Mouse (Mus musculus) bone marrow, adult 2 months (tissue): ENCODE results near the gene Pdlim5. TPM values are rescaled to one million over a fixed set of nuclear protein-coding genes. Genes with fewer than 3 reads are reported as not detected.

Experiments used
- H3K27ac ChIP-seq: fragments of 200-500 bp; 2 replicates; pipeline ENCODE4 v1.5.1; 2012; ENCODE audit warnings: low read depth, mild to moderate bottlenecking, control low read depth, inconsistent platforms, low read length; ENCODE audit not compliant: control insufficient read depth, poor library complexity, insufficient read depth
- H3K4me1 ChIP-seq: fragments of 200-500 bp; 2 replicates; pipeline ENCODE4 v1.6.1; 2011; ENCODE audit warnings: low read length; ENCODE audit not compliant: control insufficient read depth, insufficient read depth
- H3K4me3 ChIP-seq: fragments of 200-500 bp; replicated peaks from 2 replicates; pipeline ENCODE3; 2011; ENCODE audit warnings: mild to moderate bottlenecking, low read depth, low read length, control low read depth; ENCODE audit not compliant: control insufficient read depth
- CTCF ChIP-seq: fragments of 200-500 bp; IDR thresholded peaks from 2 replicates; pipeline ENCODE4 v1.5.1; 2011; ENCODE audit warnings: low read length, control low read depth; ENCODE audit not compliant: control insufficient read depth, insufficient read depth
- POLR2A ChIP-seq: fragments of 200-500 bp; IDR thresholded peaks from 2 replicates; pipeline ENCODE4 v1.6.1; 2011; ENCODE audit warnings: low read depth, mild to moderate bottlenecking, control low read depth, low read length, borderline replicate concordance; ENCODE audit not compliant: control insufficient read depth
- WGBS: fragments of 180-500 bp; shearing (Covaris S2); methylation state at CpG from one replicate; pipeline ENCODE4 v1.1.7; 2018; 5-methylcytosine and 5-hydroxymethylcytosine counted together
- polyA plus RNA-seq: library from polyadenylated mRNA; stranded (reverse); fragments of >200 nt; gene quantifications from 2 replicates; pipeline ENCODE4 v1.2.4, GENCODE M21; 2011; ENCODE audit warnings: low replicate concordance; ENCODE audit not compliant: missing spikeins, insufficient read depth, insufficient read length

Pdlim5 gene
- polyA plus RNA-seq, 1 experiment = 11.7 TPM

- TF ChIP-seq CTCF = no peak
- TF ChIP-seq POLR2A = no peak
- WGBS = 76% methylated on average over 7 of the region's 7 CpGs
- H3K4me1 ChIP-seq = no peaks in the 10 kb centered on the region; the same call in 1 of the 2 replicates
- no peak overlapping the region for H3K4me3 ChIP-seq
- H3K27ac ChIP-seq = no peak overlapping the region
Observed at GRCm38 (mm10) chr3:142281656-142282055, 113.8 kb downstream of the Pdlim5 start.

- H3K4me3 ChIP-seq = no peak overlapping the region
- no peaks in the 10 kb centered on the region; the same call in 1 of the 2 replicates for H3K4me1 ChIP-seq
- 3% methylated on average over 1 of the region's 1 CpGs for WGBS
- no peak overlapping the region for H3K27ac ChIP-seq
- TF ChIP-seq POLR2A (no peak), CTCF (no peak)
Observed at GRCm38 (mm10) chr3:142281093-142281445, 114.4 kb downstream of the Pdlim5 start.

GRCm38 (mm10) chr3:142280366-142281092 is 115.0 kb downstream of the Pdlim5 start:
- no peak overlapping the region for H3K27ac ChIP-seq
- H3K4me1 ChIP-seq = no peaks in the 10 kb centered on the region; the same call in 1 of the 2 replicates
- TF ChIP-seq POLR2A = no peak
- no peak for TF ChIP-seq CTCF
- 46% methylated on average over 6 of the region's 6 CpGs for WGBS
- no peak overlapping the region for H3K4me3 ChIP-seq

- Histone ChIP-seq H3K27ac (no peak overlapping the region), H3K4me3 (no peak overlapping the region), H3K4me1 (no peaks in the 10 kb centered on the region; the same call in 1 of the 2 replicates)
- WGBS = 91% methylated on average over 3 of the region's 3 CpGs
- TF ChIP-seq CTCF (no peak), POLR2A (no peak)
Observed at GRCm38 (mm10) chr3:142279011-142279410, 116.5 kb downstream of the Pdlim5 start.

GRCm38 (mm10) chr3:142276506-142276905 is 119.0 kb downstream of the Pdlim5 start:
- no peak overlapping the region for H3K4me3 ChIP-seq
- 84% methylated on average over 3 of the region's 3 CpGs for WGBS
- H3K4me1 ChIP-seq = no peaks in the 10 kb centered on the region; the same call in 1 of the 2 replicates
- H3K27ac ChIP-seq = no peak overlapping the region
- no peak for TF ChIP-seq POLR2A
- no peak for TF ChIP-seq CTCF

- no peak for TF ChIP-seq CTCF
- no peak for TF ChIP-seq POLR2A
- Histone ChIP-seq H3K27ac (no peak overlapping the region), H3K4me3 (no peak overlapping the region), H3K4me1 (no peaks in the 10 kb centered on the region)
- 10% methylated on average over 1 of the region's 1 CpGs for WGBS
Observed at GRCm38 (mm10) chr3:142274993-142275392, 120.5 kb downstream of the Pdlim5 start.

GRCm38 (mm10) chr3:142274451-142274850 is 121.0 kb downstream of the Pdlim5 start:
- WGBS = 84% methylated on average over 3 of the region's 3 CpGs
- no peak overlapping the region for H3K4me3 ChIP-seq
- H3K4me1 ChIP-seq = no peaks in the 10 kb centered on the region
- TF ChIP-seq POLR2A (no peak), CTCF (no peak)
- no peak overlapping the region for H3K27ac ChIP-seq

GRCm38 (mm10) chr3:142273265-142273664 is 122.2 kb downstream of the Pdlim5 start:
- no peaks in the 10 kb centered on the region for H3K4me1 ChIP-seq
- no peak overlapping the region for H3K4me3 ChIP-seq
- no peak overlapping the region for H3K27ac ChIP-seq
- WGBS = 51% methylated on average over 6 of the region's 6 CpGs
- TF ChIP-seq POLR2A (no peak), CTCF (no peak)

- Histone ChIP-seq H3K4me3 (no peak overlapping the region), H3K27ac (no peak overlapping the region), H3K4me1 (no peaks in the 10 kb centered on the region; the same call in 1 of the 2 replicates)
- WGBS = 68% methylated on average over 2 of the region's 2 CpGs
- TF ChIP-seq POLR2A = no peak
- no peak for TF ChIP-seq CTCF
Observed at GRCm38 (mm10) chr3:142256371-142256770, 139.1 kb downstream of the Pdlim5 start.
